Mouse (Mus musculus): ENCODE results near the gene Ppp2r5d. TPM values are rescaled to one million over a fixed set of nuclear protein-coding genes. Genes with fewer than 3 reads are reported as not detected.

Gene Ppp2r5d
- polyA plus RNA-seq, 1 experiment = 53.8 TPM

DNA sequence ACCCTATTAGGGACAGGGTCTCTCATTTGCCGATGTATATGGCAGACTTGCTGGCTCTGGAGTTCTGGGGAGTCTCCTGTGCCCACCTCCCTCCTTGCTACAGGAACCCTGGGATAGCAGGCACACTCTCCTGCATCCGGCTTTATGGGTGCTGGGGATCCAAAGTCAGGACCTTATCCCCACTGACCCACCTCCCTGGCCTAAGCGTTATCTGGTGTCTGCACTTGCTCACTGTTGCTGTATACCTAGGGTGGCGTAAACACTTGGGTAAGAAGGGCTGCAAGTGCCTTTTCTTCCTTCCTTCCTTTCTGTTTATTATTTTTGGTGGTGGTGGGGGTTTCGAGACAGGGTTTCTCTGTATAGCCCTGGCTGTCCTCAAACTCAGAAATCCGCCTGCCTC, 36.4 kb upstream of the Ppp2r5d start:
- Histone ChIP-seq H3K4me1 (ENCODE audit: control insufficient read depth, insufficient read depth, low read length) (no peaks in the 10 kb centered on the region), H3K4me3 (replicated peaks; ENCODE audit: extremely low read depth, low read depth, low read length) (no peak overlapping the region)
- no peak for DNase-seq
- TF ChIP-seq POLR2A (IDR thresholded peaks at IDR 0.05; ENCODE audit: borderline replicate concordance, extremely low read depth, low read depth, low read length) (no peak), CTCF (IDR thresholded peaks at IDR 0.05; ENCODE audit: insufficient read depth, low read length) (no peak)
- 80% methylated on average over 6 of the region's 6 CpGs for WGBS

DNA sequence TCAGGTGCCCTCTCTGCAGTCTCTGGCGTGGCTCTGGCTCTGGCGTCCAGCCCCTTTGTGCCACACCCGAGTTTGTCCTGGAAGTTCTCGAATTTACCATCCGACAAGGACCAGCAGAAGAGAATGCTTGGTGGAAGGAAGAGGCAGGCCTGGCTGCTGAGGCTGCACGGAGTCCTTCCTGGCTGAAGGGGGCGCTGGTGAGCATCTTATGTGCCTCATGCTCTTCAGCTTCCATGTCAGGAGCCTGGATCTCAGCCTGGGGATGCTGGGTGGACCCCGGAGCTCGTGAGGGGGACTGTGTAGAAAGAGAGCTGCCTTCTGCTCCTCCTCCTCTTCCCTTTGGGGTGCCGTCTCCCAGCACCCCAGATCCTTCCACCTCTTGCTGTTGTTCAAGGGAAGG, 31.2 kb upstream of the Ppp2r5d start:
- WGBS = 65% methylated on average over 10 of the region's 10 CpGs
- Histone ChIP-seq H3K4me3 (replicated peaks; ENCODE audit: extremely low read depth, low read depth, low read length) (no peak overlapping the region), H3K4me1 (ENCODE audit: control insufficient read depth, insufficient read depth, low read length) (no peaks in the 10 kb centered on the region)
- peak; percentile 35 for DNase-seq
- TF ChIP-seq POLR2A (IDR thresholded peaks at IDR 0.05; ENCODE audit: borderline replicate concordance, extremely low read depth, low read depth, low read length) (no peak), CTCF (IDR thresholded peaks at IDR 0.05; ENCODE audit: insufficient read depth, low read length) (peak; percentile 46)

DNA sequence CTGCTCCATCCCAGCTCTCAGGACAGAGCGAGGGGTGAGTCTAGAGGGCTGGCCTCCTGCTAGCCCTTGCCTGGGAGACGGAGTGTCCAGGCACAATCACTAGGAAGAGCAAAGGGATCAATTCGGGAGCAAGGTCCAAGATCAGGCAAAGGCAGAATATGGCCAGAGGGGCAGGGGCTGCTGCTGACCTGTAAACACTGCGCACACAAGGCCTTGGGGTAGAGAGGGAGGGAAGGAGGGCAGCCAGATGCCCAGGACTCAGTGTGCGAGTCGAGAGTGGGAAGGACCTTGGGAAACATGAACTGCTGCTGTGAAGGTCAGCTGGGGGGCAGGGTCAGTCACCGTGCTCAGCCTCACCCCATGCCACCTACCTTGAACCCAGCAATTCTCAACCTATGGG, 30.4 kb upstream of the Ppp2r5d start:
- Histone ChIP-seq H3K4me1 (ENCODE audit: control insufficient read depth, insufficient read depth, low read length) (no peaks in the 10 kb centered on the region), H3K4me3 (replicated peaks; ENCODE audit: extremely low read depth, low read depth, low read length) (no peak overlapping the region)
- no peak for DNase-seq
- WGBS = 91% methylated on average over 7 of the region's 7 CpGs
- no peak for TF ChIP-seq POLR2A (IDR thresholded peaks at IDR 0.05; ENCODE audit: borderline replicate concordance, extremely low read depth, low read depth, low read length)
- TF ChIP-seq CTCF (IDR thresholded peaks at IDR 0.05; ENCODE audit: insufficient read depth, low read length) = no peak

DNA sequence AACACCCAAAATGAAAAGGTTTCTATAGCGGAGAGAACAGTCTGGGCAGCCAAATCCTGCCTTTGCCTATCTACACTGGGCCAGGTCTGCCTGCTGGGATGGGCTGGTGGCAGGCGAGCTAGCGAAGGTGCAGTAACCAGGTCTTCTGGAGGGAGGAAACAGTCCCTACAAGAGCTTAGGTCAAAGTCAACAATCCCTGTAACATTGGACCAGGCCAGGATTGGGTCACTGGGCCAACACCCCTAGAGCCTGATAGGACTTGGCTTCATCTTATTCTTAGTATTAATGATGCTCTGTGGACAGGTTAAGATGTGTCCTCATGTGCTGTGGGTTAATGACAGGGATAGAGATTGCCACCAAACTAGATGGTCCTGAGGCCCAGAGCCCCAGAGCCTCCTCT, 29.1 kb upstream of the Ppp2r5d start:
- DNase-seq = no peak
- Histone ChIP-seq H3K4me1 (ENCODE audit: control insufficient read depth, insufficient read depth, low read length) (no peaks in the 10 kb centered on the region), H3K4me3 (replicated peaks; ENCODE audit: extremely low read depth, low read depth, low read length) (no peak overlapping the region)
- no peak for TF ChIP-seq POLR2A (IDR thresholded peaks at IDR 0.05; ENCODE audit: borderline replicate concordance, extremely low read depth, low read depth, low read length)
- no peak for TF ChIP-seq CTCF (IDR thresholded peaks at IDR 0.05; ENCODE audit: insufficient read depth, low read length)
- WGBS = 91% methylated on average over 3 of the region's 3 CpGs

DNA sequence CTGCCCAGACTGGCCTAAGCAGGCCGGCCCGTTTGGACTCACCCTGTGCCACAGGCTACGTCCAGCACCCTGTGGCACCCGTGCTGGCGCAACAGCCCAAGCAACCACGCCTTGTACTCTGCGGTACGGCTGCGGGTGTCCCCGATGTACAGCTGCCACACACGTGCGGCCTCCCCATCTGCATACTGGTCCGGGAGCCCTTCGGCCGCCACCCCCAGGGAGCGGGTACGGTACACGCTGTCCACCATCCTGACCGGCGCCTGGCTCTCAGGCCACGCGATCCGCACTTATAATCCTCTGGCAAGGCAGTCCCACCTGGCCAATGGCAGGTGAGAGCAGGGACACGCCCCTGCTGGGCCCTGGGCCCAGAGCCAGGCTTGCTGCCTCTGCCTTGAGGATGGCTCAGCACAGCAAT, 24.0 kb upstream of the Ppp2r5d start, which contains the start of gene Gnmt:
Gene Gnmt (minus strand): TSS at position 265 of the 415 bp plus-strand sequence.
- DNase-seq = peak; percentile 68
- H3K4me3 ChIP-seq (replicated peaks; ENCODE audit: extremely low read depth, low read depth, low read length) = peak within 1 kb of the TSS; percentile 35

DNA sequence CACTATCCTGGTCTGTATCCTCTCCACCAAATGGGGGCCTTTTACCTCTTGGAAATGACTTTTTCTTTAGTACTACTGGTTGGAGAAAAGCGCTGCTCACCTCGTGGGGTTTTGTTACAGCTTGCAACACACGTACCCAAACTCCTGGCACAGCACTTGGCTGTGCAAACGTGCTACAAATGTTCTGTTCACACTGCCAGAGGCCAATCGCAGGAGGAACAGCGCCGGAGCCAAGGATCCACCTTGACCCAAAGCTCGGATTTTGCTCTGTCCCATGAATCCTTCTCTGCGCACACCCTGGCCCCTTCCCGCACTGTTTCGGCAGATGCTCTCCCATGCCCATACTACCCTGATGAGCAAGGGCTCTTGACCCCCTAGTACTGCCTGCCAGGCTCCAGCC, 23.6 kb upstream of the Ppp2r5d start:
- no peaks in the 10 kb centered on the region for H3K4me1 ChIP-seq (ENCODE audit: control insufficient read depth, insufficient read depth, low read length)
- TF ChIP-seq CTCF (IDR thresholded peaks at IDR 0.05; ENCODE audit: insufficient read depth, low read length) (no peak), POLR2A (IDR thresholded peaks at IDR 0.05; ENCODE audit: borderline replicate concordance, extremely low read depth, low read depth, low read length) (no peak)
- H3K4me3 ChIP-seq (replicated peaks; ENCODE audit: extremely low read depth, low read depth, low read length) = no peak overlapping the region
- DNase-seq = no peak
- 36% methylated on average over 11 of the region's 11 CpGs for WGBS

More for the DNA sequence above, 24.0 kb upstream of the Ppp2r5d start, which contains the start of gene Gnmt:
- 21% methylated on average over 24 of the region's 24 CpGs for WGBS
- TF ChIP-seq POLR2A (IDR thresholded peaks at IDR 0.05; ENCODE audit: borderline replicate concordance, extremely low read depth, low read depth, low read length) = peak; percentile 36; the same call in 1 of the 2 replicates
- no peak for TF ChIP-seq CTCF (IDR thresholded peaks at IDR 0.05; ENCODE audit: insufficient read depth, low read length)
- H3K4me1 ChIP-seq (ENCODE audit: control insufficient read depth, insufficient read depth, low read length) = no peaks in the 10 kb centered on the region

DNA sequence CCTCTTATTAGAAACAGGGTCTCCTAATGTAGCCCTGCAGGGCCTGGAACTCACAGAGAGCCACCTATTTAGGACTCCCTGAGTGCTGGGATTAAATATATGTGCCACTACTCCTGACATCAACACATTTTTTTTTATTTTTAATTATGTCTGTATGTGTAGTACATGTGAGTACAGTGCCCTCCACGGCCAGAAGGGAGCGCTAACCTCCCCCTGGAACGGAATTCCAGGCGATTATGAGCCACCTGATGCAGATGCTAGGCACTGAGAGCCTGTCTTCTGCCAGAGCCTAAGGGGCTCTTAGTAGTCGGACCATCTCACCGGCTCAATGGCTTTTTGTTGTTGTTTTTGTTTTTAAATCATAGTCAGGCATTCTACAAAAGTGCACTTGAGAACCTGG, 23.1 kb upstream of the Ppp2r5d start:
- DNase-seq = no peak
- 34% methylated on average over 6 of the region's 6 CpGs for WGBS
- H3K4me3 ChIP-seq (replicated peaks; ENCODE audit: extremely low read depth, low read depth, low read length) = no peak overlapping the region
- no peaks in the 10 kb centered on the region for H3K4me1 ChIP-seq (ENCODE audit: control insufficient read depth, insufficient read depth, low read length)
- TF ChIP-seq CTCF (IDR thresholded peaks at IDR 0.05; ENCODE audit: insufficient read depth, low read length) = peak; percentile 42; the same call in 1 of the 2 replicates
- no peak for TF ChIP-seq POLR2A (IDR thresholded peaks at IDR 0.05; ENCODE audit: borderline replicate concordance, extremely low read depth, low read depth, low read length)

DNA sequence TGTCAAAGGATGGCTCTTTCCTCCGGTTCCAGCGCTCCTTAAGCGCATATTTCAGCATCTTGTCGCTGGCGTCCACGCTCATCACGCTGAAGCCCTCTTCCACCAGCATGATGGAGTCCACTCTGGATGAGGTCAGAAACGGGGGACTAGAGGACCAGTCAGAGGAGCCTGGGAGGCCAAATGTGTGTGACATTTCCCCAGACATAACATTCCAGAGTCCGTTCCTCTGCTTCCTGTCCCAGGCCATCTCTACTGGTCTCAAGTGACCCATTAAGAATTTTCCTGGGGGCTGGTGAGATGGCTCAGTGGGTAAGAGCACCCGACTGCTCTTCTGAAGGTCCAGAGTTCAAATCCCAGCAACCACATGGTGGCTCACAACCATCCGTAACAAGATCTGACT, 22.4 kb upstream of the Ppp2r5d start:
- TF ChIP-seq POLR2A (IDR thresholded peaks at IDR 0.05; ENCODE audit: borderline replicate concordance, extremely low read depth, low read depth, low read length) (no peak), CTCF (IDR thresholded peaks at IDR 0.05; ENCODE audit: insufficient read depth, low read length) (no peak)
- 89% methylated on average over 11 of the region's 11 CpGs for WGBS
- no peaks in the 10 kb centered on the region for H3K4me1 ChIP-seq (ENCODE audit: control insufficient read depth, insufficient read depth, low read length)
- no peak overlapping the region for H3K4me3 ChIP-seq (replicated peaks; ENCODE audit: extremely low read depth, low read depth, low read length)
- DNase-seq = no peak

DNA sequence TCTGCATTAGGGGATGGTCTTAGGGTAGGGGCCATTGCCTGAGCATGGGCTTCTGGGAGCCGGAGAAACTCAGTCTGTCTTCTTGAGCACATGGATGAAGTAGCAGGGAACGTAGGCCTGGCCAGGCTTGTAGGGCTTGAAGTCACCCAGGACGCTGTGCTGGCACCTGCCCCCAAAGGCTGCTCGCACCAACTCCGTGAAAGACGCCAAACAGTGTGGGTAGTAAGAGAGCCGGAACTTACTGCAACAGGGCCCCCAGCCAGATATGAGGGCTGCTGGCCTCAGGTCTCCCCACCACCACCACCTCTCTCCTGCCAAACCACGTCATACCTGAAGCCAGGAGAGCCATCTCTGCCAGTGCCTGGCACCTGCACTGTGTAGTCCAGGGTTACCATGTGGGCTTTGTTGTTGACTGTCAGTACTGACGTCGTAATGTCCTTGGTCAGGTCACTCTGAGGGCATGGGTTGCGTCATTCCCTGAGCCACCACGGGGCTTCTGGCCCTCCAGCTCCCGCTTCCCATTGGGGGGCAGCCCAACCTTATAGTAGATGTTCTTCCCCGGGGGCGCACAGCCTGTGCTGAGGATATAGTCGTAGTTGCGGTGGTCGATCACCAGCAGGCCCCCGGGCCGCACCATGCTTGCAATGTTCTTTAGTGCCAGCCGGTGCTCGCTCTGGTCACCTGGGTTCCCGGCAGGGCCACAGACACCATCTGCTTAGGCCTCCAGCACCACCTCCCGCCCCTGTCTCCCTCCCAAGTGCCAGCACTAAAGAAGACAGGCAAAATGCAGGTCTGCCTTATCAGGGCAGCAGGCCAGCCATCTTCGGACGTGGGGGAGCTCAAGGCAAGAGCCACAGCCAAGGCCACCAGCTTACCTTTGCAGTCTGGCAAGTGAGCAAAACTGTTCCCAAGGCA, 21.1 kb upstream of the Ppp2r5d start:
- no peaks in the 10 kb centered on the region for H3K4me1 ChIP-seq (ENCODE audit: control insufficient read depth, insufficient read depth, low read length)
- 88% methylated on average over 26 of the region's 26 CpGs for WGBS
- H3K4me3 ChIP-seq (replicated peaks; ENCODE audit: extremely low read depth, low read depth, low read length) = no peak overlapping the region
- no peak for TF ChIP-seq POLR2A (IDR thresholded peaks at IDR 0.05; ENCODE audit: borderline replicate concordance, extremely low read depth, low read depth, low read length)
- TF ChIP-seq CTCF (IDR thresholded peaks at IDR 0.05; ENCODE audit: insufficient read depth, low read length) = no peak
- no peak for DNase-seq

DNA sequence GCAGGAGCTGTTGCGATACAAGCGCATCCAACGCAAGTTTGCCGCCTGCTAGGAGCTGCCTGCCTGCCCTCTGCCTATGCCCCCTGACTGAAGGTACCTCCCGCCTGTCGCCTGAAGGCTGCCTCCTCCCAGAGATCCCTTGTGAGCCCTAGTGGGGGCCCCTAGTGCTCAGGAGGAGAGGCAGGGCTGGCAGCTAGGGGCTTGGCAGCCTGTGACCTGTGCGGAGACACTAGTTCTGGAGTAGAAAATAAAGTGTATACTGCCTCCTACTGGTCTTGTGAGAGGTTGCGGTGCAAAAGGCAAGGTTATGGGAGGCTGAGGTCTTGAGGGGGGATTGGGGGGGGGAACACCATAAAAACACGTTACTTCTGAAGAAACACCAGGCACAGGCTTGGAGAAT, 20.4 kb upstream of the Ppp2r5d start:
- 64% methylated on average over 9 of the region's 9 CpGs for WGBS
- TF ChIP-seq CTCF (IDR thresholded peaks at IDR 0.05; ENCODE audit: insufficient read depth, low read length) (0 out of 2 replicates have a peak, but pooled peaks have one; percentile 16), POLR2A (IDR thresholded peaks at IDR 0.05; ENCODE audit: borderline replicate concordance, extremely low read depth, low read depth, low read length) (no peak)

More for the DNA sequence above, 20.4 kb upstream of the Ppp2r5d start:
- no peak overlapping the region for H3K4me3 ChIP-seq (replicated peaks; ENCODE audit: extremely low read depth, low read depth, low read length)
- no peak for DNase-seq
- no peaks in the 10 kb centered on the region for H3K4me1 ChIP-seq (ENCODE audit: control insufficient read depth, insufficient read depth, low read length)
